Mouse (Mus musculus) midbrain, postnatal 0 days (tissue): ENCODE measurements at regions not wholly inside any gene's neighbourhood (a gene's known extent, or its start where the extent isn't known, plus 50 kb on each side); places are given as distances from the start of the nearest gene placed in this dataset.
A peak's percentile ranks its signal among the peaks of the same experiment; 100 is the strongest.

Source experiments
- ATAC-seq: fragments of 200-750 bp; cut with Nextera tagmentation; 2 replicates; pipeline ENCODE4 v1.8.0; 2017; ENCODE audit warnings: moderate number of reproducible peaks, mild to moderate bottlenecking, moderate TSS enrichment, moderate library complexity; ENCODE audit not compliant: low FRiP score
- DNase-seq: peaks from one replicate; pipeline ENCODE4 v3.0.0-alpha.2; 2015; ENCODE audit warnings: low spot score
- H3K27ac ChIP-seq: fragments of 300-500 bp; sonication (generic); 2 replicates; pipeline ENCODE4 v1.5.1; 2014; ENCODE audit warnings: low read depth, mild to moderate bottlenecking, low read length, mixed read lengths
- H3K27me3 ChIP-seq: fragments of 300-500 bp; sonication (generic); 2 replicates; pipeline ENCODE4 v1.6.1; 2014; ENCODE audit warnings: low read length, control low read depth, mixed read lengths; ENCODE audit not compliant: insufficient read depth
- H3K36me3 ChIP-seq: fragments of 300-500 bp; sonication (generic); 2 replicates; pipeline ENCODE4 v1.6.1; 2014; ENCODE audit warnings: low read length, control low read depth, mixed read lengths; ENCODE audit not compliant: insufficient read depth
- H3K4me1 ChIP-seq: fragments of 300-500 bp; sonication (generic); 2 replicates; pipeline ENCODE4 v1.6.1; 2014; ENCODE audit warnings: mild to moderate bottlenecking, control low read depth, antibody characterized with exemption, low read length, mixed read lengths; ENCODE audit not compliant: insufficient read depth
- H3K4me2 ChIP-seq: fragments of 300-500 bp; sonication (generic); 2 replicates; pipeline ENCODE4 v1.6.1; 2014; ENCODE audit warnings: low read depth, mild to moderate bottlenecking, low read length, mixed read lengths; ENCODE audit not compliant: poor library complexity, severe bottlenecking
- H3K4me3 ChIP-seq: fragments of 300-500 bp; sonication (generic); 2 replicates; pipeline ENCODE4 v1.5.1; 2014; ENCODE audit warnings: low read depth, mild to moderate bottlenecking, low read length, moderate library complexity
- H3K9ac ChIP-seq: fragments of 300-500 bp; sonication (generic); replicated peaks from 2 replicates; pipeline ENCODE4 v1.6.1; 2014; ENCODE audit warnings: mild to moderate bottlenecking, low read length, moderate library complexity, mixed read lengths; ENCODE audit not compliant: poor library complexity, severe bottlenecking
- H3K9me3 ChIP-seq: fragments of 300-500 bp; sonication (generic); 2 replicates; pipeline ENCODE4 v1.6.1; 2016; ENCODE audit warnings: low read length, control low read depth
- CTCF ChIP-seq: IDR thresholded peaks from 2 replicates; pipeline ENCODE4 v1.5.1; 2016; ENCODE audit warnings: antibody characterized with exemption, mild to moderate bottlenecking
- WGBS: fragments of 180-500 bp; shearing (Covaris S2); extraction: QIAGEN DNeasy Blood & Tissue Kit; methylation state at CpG from one replicate; pipeline ENCODE4 v1.1.7; 2014; 5-methylcytosine and 5-hydroxymethylcytosine counted together

DNA sequence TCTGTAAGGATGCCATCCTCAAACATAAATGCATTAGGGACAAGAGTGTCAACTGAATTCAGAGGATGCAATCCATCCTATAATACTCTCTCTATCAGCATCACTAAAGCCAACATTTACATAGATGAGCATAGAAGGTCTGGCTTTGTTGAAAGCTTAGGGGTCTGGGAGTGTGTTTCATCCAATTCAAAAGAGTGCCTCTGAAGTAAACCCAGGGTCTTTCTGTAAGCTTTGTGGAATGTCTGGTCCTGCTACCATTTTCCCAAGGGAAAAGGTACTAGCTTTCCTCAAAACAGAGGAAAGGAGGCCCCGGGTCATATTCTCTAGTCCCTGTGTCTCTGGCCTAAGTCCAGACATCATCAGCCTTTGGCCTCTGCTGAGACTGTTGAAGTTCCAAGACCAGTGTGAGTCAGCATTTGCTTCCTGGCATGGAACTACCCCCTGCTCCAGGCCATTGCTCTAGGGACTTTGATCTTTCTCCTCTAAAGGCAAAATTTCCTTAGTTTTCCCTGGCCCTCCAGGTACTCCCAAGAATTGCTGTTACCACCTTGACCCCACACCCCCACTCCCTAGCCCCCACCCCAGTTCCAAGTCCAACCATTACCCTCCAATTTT is 280.0 kb upstream of the Jarid2 start:
- ATAC-seq (no peak), DNase-seq (no peak)
- Histone ChIP-seq H3K4me1 (no peaks in the 10 kb centered on the region; the same call in 1 of the 2 replicates), H3K27me3 (no peaks in the 10 kb centered on the region), H3K4me2 (no peak overlapping the region), H3K4me3 (no peak overlapping the region), H3K9ac (no peak overlapping the region), H3K36me3 (no peaks in the 10 kb centered on the region), H3K9me3 (no peaks in the 10 kb centered on the region), H3K27ac (no peak overlapping the region)
- no peak for TF ChIP-seq CTCF
- 70% methylated on average over 1 of the region's 1 CpGs for WGBS

DNA sequence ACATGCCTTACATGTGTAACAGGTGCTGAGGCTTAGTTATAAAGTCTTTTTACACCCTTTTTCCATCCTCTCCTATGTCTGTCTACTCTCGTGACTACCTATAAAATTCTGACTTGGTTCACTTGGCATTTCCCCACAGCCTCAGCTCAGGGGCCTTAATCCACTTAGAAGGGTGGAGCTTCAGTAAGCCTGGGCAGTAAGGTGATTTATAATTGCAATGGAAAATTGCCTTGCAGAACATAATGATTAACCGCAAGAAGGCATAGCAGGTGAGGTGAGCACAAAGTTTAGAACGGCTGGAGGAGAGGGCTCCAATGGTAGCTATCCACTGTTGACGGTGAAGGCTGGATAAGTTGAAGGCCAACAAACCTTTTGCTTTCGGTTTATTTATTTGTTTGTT is 278.1 kb upstream of the Jarid2 start:
- 92% methylated on average over 5 of the region's 5 CpGs for WGBS
- Histone ChIP-seq H3K36me3 (no peaks in the 10 kb centered on the region), H3K9me3 (no peaks in the 10 kb centered on the region), H3K9ac (no peak overlapping the region), H3K27me3 (no peaks in the 10 kb centered on the region), H3K4me1 (no peaks in the 10 kb centered on the region; the same call in 1 of the 2 replicates), H3K4me2 (no peak overlapping the region), H3K27ac (no peak overlapping the region), H3K4me3 (no peak overlapping the region)
- DNase-seq (no peak), ATAC-seq (no peak)
- TF ChIP-seq CTCF, result no peak

DNA sequence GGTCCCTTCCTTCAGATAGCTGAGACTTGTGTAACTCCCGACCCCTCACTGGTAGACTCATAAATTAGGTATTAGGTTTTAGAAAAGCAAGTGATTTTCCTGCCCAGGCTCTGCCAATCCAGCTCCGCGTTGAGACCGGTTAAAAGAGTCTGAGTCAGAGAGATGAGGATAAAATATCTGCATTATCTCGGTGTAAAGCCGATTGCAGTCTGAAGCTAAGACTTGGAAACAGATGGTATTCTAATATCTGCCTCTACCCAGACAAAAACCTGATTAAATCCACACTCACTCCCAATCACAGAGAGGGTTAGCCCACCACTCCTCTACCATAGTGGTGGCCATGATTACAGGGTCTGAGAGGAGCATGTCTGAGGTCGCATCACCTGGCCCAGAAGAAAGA is 276.1 kb upstream of the Jarid2 start:
- no peak for DNase-seq
- WGBS, result 56% methylated on average over 7 of the region's 7 CpGs

GRCm38 (mm10) chr13:44454136-44454535 is 275.1 kb upstream of the Jarid2 start:
- no peaks in the 10 kb centered on the region for H3K36me3 ChIP-seq
- no peaks in the 10 kb centered on the region; the same call in 1 of the 2 replicates for H3K4me1 ChIP-seq
- H3K4me3 ChIP-seq, result no peak overlapping the region
- H3K4me2 ChIP-seq, result no peak overlapping the region
- no peaks in the 10 kb centered on the region for H3K9me3 ChIP-seq
- no peak for TF ChIP-seq CTCF
- WGBS, result 40% methylated on average over 9 of the region's 9 CpGs
- H3K27me3 ChIP-seq, result no peaks in the 10 kb centered on the region
- H3K9ac ChIP-seq, result no peak overlapping the region
- H3K27ac ChIP-seq, result no peak overlapping the region
- no peak for DNase-seq
- no peak for ATAC-seq

More for the DNA sequence above, 276.1 kb upstream of the Jarid2 start:
- TF ChIP-seq CTCF, result no peak
- Histone ChIP-seq H3K4me3 (no peak overlapping the region), H3K4me1 (no peaks in the 10 kb centered on the region; the same call in 1 of the 2 replicates), H3K36me3 (no peaks in the 10 kb centered on the region), H3K27ac (no peak overlapping the region), H3K4me2 (no peak overlapping the region), H3K27me3 (no peaks in the 10 kb centered on the region), H3K9me3 (no peaks in the 10 kb centered on the region), H3K9ac (no peak overlapping the region)
- ATAC-seq, result no peak

- TF ChIP-seq CTCF, result no peak
- H3K36me3 ChIP-seq, result no peaks in the 10 kb centered on the region
- H3K4me1 ChIP-seq, result no peaks in the 10 kb centered on the region; the same call in 1 of the 2 replicates
- no peak overlapping the region for H3K27ac ChIP-seq
- H3K27me3 ChIP-seq, result no peaks in the 10 kb centered on the region
- H3K4me2 ChIP-seq, result no peak overlapping the region
- H3K9me3 ChIP-seq, result no peaks in the 10 kb centered on the region
- H3K9ac ChIP-seq, result no peak overlapping the region
- no peak overlapping the region for H3K4me3 ChIP-seq
- ATAC-seq (no peak), DNase-seq (no peak)
- WGBS, result 55% methylated on average over 5 of the region's 5 CpGs
Observed at GRCm38 (mm10) chr13:44455193-44455592, 274.1 kb upstream of the Jarid2 start.

DNA sequence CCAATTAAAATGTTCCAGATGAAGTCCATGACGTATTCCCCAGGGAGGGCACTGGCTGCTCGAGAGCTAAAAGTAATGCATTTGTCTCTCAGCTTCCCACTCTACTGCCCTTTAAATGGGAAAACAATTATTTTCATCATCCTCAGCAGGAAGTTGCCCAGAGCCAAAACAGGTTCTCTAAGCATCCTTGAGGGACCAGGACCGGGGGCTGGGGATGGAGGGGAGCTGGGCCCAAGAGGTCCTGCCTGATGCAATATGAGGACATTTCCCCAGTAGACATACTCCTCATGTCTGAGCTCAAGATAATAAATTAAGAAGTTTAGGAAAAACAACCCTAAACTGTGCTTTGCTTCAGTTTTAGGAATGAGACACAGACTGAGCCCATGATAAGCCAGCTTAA is 270.5 kb upstream of the Jarid2 start:
- no peak overlapping the region for H3K9ac ChIP-seq
- no peak overlapping the region for H3K4me2 ChIP-seq
- WGBS, result 42% methylated on average over 3 of the region's 3 CpGs
- H3K36me3 ChIP-seq, result no peaks in the 10 kb centered on the region
- no peaks in the 10 kb centered on the region for H3K27me3 ChIP-seq
- no peak for ATAC-seq
- TF ChIP-seq CTCF, result no peak
- no peak overlapping the region for H3K27ac ChIP-seq
- no peaks in the 10 kb centered on the region for H3K9me3 ChIP-seq
- DNase-seq, result peak; percentile 39
- no peaks in the 10 kb centered on the region for H3K4me1 ChIP-seq
- H3K4me3 ChIP-seq, result no peak overlapping the region
